Mouse (Mus musculus) limb, embryonic 14.5 days (tissue): ENCODE measurements around the gene Cyp2d26. TPM values are rescaled to one million over a fixed set of nuclear protein-coding genes. Genes with fewer than 3 reads are reported as not detected.

Source experiments
- ATAC-seq: fragments of 200-750 bp; cut with Nextera tagmentation; 2 replicates; pipeline ENCODE4 v1.8.0; 2017; ENCODE audit warnings: low read depth, moderate number of reproducible peaks, moderate TSS enrichment; ENCODE audit not compliant: low FRiP score
- DNase-seq: peaks from one replicate; pipeline ENCODE4 v3.0.0-alpha.2; 2015; ENCODE audit warnings: low spot score
- H3K27ac ChIP-seq: fragments of 300-500 bp; sonication (generic); replicated peaks from 2 replicates; pipeline ENCODE4 v1.5.1; 2014; ENCODE audit warnings: low read depth, mild to moderate bottlenecking, low read length, moderate library complexity, mixed read lengths
- H3K27me3 ChIP-seq: fragments of 300-500 bp; sonication (generic); 2 replicates; pipeline ENCODE4 v1.6.1; 2014; ENCODE audit warnings: low read length, mixed read lengths; ENCODE audit not compliant: control insufficient read depth, insufficient read depth
- H3K36me3 ChIP-seq: fragments of 300-500 bp; sonication (generic); 2 replicates; pipeline ENCODE4 v1.6.1; 2014; ENCODE audit warnings: mild to moderate bottlenecking, low read length, moderate library complexity, mixed read lengths; ENCODE audit not compliant: control insufficient read depth, insufficient read depth
- H3K4me1 ChIP-seq: fragments of 300-500 bp; sonication (generic); 2 replicates; pipeline ENCODE4 v1.6.1; 2014; ENCODE audit warnings: antibody characterized with exemption, low read length, mixed read lengths; ENCODE audit not compliant: control insufficient read depth, insufficient read depth
- H3K4me2 ChIP-seq: fragments of 300-500 bp; sonication (generic); replicated peaks from 2 replicates; pipeline ENCODE4 v1.6.1; 2014; ENCODE audit warnings: low read depth, mild to moderate bottlenecking, low read length, moderate library complexity; ENCODE audit not compliant: severe bottlenecking
- H3K4me3 ChIP-seq: fragments of 300-500 bp; sonication (generic); replicated peaks from 2 replicates; pipeline ENCODE4 v1.5.1; 2014; ENCODE audit warnings: low read length
- H3K9ac ChIP-seq: fragments of 300-500 bp; sonication (generic); 2 replicates; pipeline ENCODE4 v1.6.1; 2014; ENCODE audit warnings: mild to moderate bottlenecking, low read depth, low read length, moderate library complexity; ENCODE audit not compliant: severe bottlenecking
- H3K9me3 ChIP-seq: fragments of 300-500 bp; sonication (generic); 2 replicates; pipeline ENCODE4 v1.6.1; 2016; ENCODE audit warnings: low read length; ENCODE audit not compliant: control insufficient read depth
- POLR2A ChIP-seq: fragments of 200-500 bp; IDR thresholded peaks from 2 replicates; pipeline ENCODE4 v1.8.0; 2012; ENCODE audit warnings: inconsistent platforms, mild to moderate bottlenecking, moderate library complexity, borderline replicate concordance; ENCODE audit not compliant: insufficient read depth, insufficient read length; ENCODE audit errors: extremely low read depth
- WGBS: fragments of 180-500 bp; shearing (Covaris S2); extraction: QIAGEN DNeasy Blood & Tissue Kit; methylation state at CpG from one replicate; pipeline ENCODE4 v1.1.7; 2014; 5-methylcytosine and 5-hydroxymethylcytosine counted together
- polyA plus RNA-seq, 2 experiments: library from polyadenylated mRNA; depleted of rRNA in 1 of 2; stranded (reverse) in 1 of 2; unstranded in 1 of 2; fragments of >200 nt; fragmentation: Nextera tagmentation in 1 of 2; extraction: Ambion mirVana in 1 of 2; gene quantifications; 2 replicates each; pipeline versions ENCODE4 v1.2.1 to v1.2.3; 2012 to 2014

The Cyp2d26 gene
- polyA plus RNA-seq (2012; rRNA removed), result 0.20 and 0.35 TPM in 2 replicates
- polyA plus RNA-seq (2014; fragmentation: Nextera tagmentation; extraction: Ambion mirVana), result not detected in 2 replicates

- 94% methylated on average over 5 of the region's 5 CpGs for WGBS
- Histone ChIP-seq H3K36me3 (no peaks in the 10 kb centered on the region), H3K9me3 (no peaks in the 10 kb centered on the region), H3K4me3 (no peak within 1 kb of the TSS), H3K27ac (no peak within 1 kb of the TSS), H3K4me1 (no peaks in the 10 kb centered on the region), H3K9ac (no peak within 1 kb of the TSS), H3K4me2 (no peak within 1 kb of the TSS), H3K27me3 (no peaks in the 10 kb centered on the region)
- no peak for DNase-seq
- ATAC-seq, result no peak
- TF ChIP-seq POLR2A, result no peak
These were observed at the start of gene Cyp2d26 for GRCm38 (mm10) chr15:82794277-82794676. Cyp2d26 (minus strand) TSS chr15:82794294.

DNA sequence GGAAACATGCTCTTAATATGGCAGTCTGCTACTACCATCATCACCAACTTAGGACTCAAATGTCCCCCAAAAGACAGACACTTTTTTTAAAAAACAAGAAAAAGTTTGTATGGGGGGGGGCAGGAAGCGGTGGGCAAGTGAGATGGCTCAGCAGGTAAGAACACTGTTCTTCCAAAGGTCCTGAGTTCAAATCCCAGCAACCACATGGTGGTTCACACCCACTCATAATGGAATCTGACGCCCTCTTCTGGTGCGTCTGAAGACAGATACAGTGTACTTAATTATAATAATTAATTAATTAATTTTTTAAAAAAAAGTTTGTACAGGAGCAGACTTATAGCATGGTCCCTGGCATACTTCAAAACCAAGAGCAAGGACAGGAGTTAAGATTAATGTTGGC lies 45.1 kb upstream of the Cyp2d26 start:
- H3K4me2 ChIP-seq, result no peak overlapping the region
- H3K9ac ChIP-seq, result no peak overlapping the region
- DNase-seq (no peak), ATAC-seq (no peak)
- 93% methylated on average over 3 of the region's 3 CpGs for WGBS
- no peaks in the 10 kb centered on the region for H3K9me3 ChIP-seq
- H3K4me3 ChIP-seq, result no peak overlapping the region
- H3K27ac ChIP-seq, result no peak overlapping the region
- peaks cover 2% of the 10 kb centered on the region; the same call in 1 of the 2 replicates for H3K36me3 ChIP-seq
- no peaks in the 10 kb centered on the region for H3K4me1 ChIP-seq
- TF ChIP-seq POLR2A, result no peak
- H3K27me3 ChIP-seq, result no peaks in the 10 kb centered on the region

GRCm38 (mm10) chr15:82829917-82830316 lies 35.8 kb upstream of the Cyp2d26 start:
- no peak for TF ChIP-seq POLR2A
- no peak for ATAC-seq
- H3K27ac ChIP-seq, result no peak overlapping the region
- DNase-seq, result no peak
- H3K4me2 ChIP-seq, result no peak overlapping the region
- WGBS, result 92% methylated on average over 6 of the region's 6 CpGs
- H3K27me3 ChIP-seq, result no peaks in the 10 kb centered on the region
- H3K4me1 ChIP-seq, result no peaks in the 10 kb centered on the region
- H3K4me3 ChIP-seq, result no peak overlapping the region
- peaks cover 3% of the 10 kb centered on the region; the same call in 1 of the 2 replicates for H3K36me3 ChIP-seq
- no peaks in the 10 kb centered on the region for H3K9me3 ChIP-seq
- H3K9ac ChIP-seq, result no peak overlapping the region

- H3K27ac ChIP-seq, result no peak overlapping the region
- H3K4me2 ChIP-seq, result no peak overlapping the region
- no peak for TF ChIP-seq POLR2A
- no peak for ATAC-seq
- no peaks in the 10 kb centered on the region for H3K4me1 ChIP-seq
- no peak overlapping the region for H3K4me3 ChIP-seq
- H3K9ac ChIP-seq, result no peak overlapping the region
- H3K36me3 ChIP-seq, result peaks cover 17% of the 10 kb centered on the region
- no peaks in the 10 kb centered on the region for H3K9me3 ChIP-seq
- no peaks in the 10 kb centered on the region for H3K27me3 ChIP-seq
- DNase-seq, result no peak
These were observed 31.8 kb upstream of the Cyp2d26 start for GRCm38 (mm10) chr15:82825866-82826265.

DNA sequence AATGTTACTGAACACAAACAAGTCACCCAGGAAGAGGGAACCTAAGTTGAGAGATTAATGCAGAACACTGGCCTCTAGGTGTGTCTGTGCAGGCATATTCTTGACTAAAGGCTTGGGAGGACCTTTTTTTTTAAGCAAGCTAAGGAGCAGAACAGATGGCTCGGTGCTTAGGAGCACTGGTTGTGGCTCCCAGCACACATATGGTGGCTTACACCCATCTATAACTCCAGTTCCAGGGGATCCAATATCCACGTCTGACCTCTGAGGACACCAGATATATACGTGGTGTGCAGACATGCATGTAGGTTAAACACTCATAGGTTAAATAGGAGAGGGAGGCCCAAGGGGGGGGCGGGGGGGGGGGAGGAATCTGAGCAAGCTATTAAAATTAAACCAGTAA lies 28.3 kb upstream of the Cyp2d26 start:
- Histone ChIP-seq H3K27ac (no peak overlapping the region), H3K4me3 (no peak overlapping the region), H3K9me3 (no peaks in the 10 kb centered on the region), H3K27me3 (no peaks in the 10 kb centered on the region), H3K4me2 (no peak overlapping the region), H3K36me3 (peaks cover 17% of the 10 kb centered on the region), H3K9ac (no peak overlapping the region), H3K4me1 (no peaks in the 10 kb centered on the region)
- WGBS, result 45% methylated on average over 3 of the region's 4 CpGs
- TF ChIP-seq POLR2A, result no peak
- ATAC-seq (no peak), DNase-seq (no peak)

- H3K36me3 ChIP-seq, result peaks cover 20% of the 10 kb centered on the region
These were observed 27.6 kb upstream of the Cyp2d26 start for GRCm38 (mm10) chr15:82821657-82822056.

More at GRCm38 (mm10) chr15:82821657-82822056, 27.6 kb upstream of the Cyp2d26 start:
- no peak for ATAC-seq
- no peak for DNase-seq
- no peaks in the 10 kb centered on the region for H3K9me3 ChIP-seq
- no peaks in the 10 kb centered on the region for H3K4me1 ChIP-seq
- H3K9ac ChIP-seq, result no peak overlapping the region
- no peak overlapping the region for H3K4me2 ChIP-seq
- no peak overlapping the region for H3K4me3 ChIP-seq
- TF ChIP-seq POLR2A, result no peak
- no peaks in the 10 kb centered on the region for H3K27me3 ChIP-seq
- WGBS, result 95% methylated on average over 1 of the region's 1 CpGs
- no peak overlapping the region for H3K27ac ChIP-seq
